Mouse (Mus musculus) heart, adult 8-10 months (tissue): Measurements from ENCODE around the gene Gm10662. TPM values are rescaled to one million over a fixed set of nuclear protein-coding genes. Genes with fewer than 3 reads are reported as not detected.
"Not testable (repeated sequence)": the region's sequence is repeated elsewhere in the genome, so short reads cannot be mapped to it uniquely, and the experiment has no call there.

ENCODE experiments used
- DNase-seq: peaks from one replicate; pipeline ENCODE4 v3.0.0; 2022; ENCODE audit warnings: low spot score
- total RNA-seq, 4 experiments: library from RNA; stranded (reverse); gene quantifications; 2 replicates each; pipeline ENCODE4 v1.2.4; 2022

Gm10662 gene
- total RNA-seq, result not detected

DNA sequence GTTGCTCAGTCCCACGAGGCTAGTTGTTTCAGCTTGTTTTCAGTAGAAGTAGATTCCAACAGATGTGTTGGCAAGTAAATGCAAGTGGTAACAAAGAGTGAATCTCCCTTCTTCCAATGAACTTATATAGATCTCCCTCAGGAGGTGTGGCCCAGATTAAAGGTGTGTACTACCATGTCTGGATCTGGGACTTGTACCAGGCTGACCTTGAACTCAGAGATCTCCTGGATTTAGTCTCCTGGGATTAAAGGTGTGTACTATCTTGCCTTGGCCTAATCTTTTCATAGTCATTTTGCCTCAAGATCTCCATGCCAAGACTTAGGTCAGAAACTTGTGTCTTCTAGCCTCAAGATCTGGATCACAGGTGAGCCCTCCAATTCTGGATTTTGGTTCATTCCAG, at the start of gene Gm10662:
Gm10662 (minus strand) TSS at position 101 of the 400 bp plus-strand sequence.
- not testable (repeated sequence) for DNase-seq

GRCm38 (mm10) chr7:23163505-23163904, 19.2 kb upstream of the Gm10662 start:
- DNase-seq, result not testable (repeated sequence)

Other genes with a start within 250 kb of the Gm10662 start
- gene Gm4214, start 159.8 kb downstream of the Gm10662 start, total RNA-seq, result not detected
- not detected for gene Gm4216, start 124.6 kb downstream of the Gm10662 start, total RNA-seq
- gene Vmn1r163, start 88.9 kb downstream of the Gm10662 start, total RNA-seq, result not detected
- gene Gm8720, start 77.0 kb downstream of the Gm10662 start, total RNA-seq, result not detected
- gene Vmn1r165, start 72.9 kb upstream of the Gm10662 start, total RNA-seq, result not detected
- not detected for gene Vmn1r166, start 107.2 kb upstream of the Gm10662 start, total RNA-seq
- gene Gm6902, start 134.4 kb upstream of the Gm10662 start, total RNA-seq, result not detected
- not detected for gene Nlrp4e, start 156.7 kb upstream of the Gm10662 start, total RNA-seq
- under 1 TPM in 1 of 4 experiments, not detected in 3; 0.11 TPM for gene Nlrp5, start 241.4 kb upstream of the Gm10662 start, total RNA-seq